Mouse (Mus musculus) left cerebral cortex, adult 6 months (tissue): ENCODE data around the gene Fam120c. TPM values are rescaled to one million over a fixed set of nuclear protein-coding genes. Genes with fewer than 3 reads are reported as not detected.

Source experiments
- long read RNA-seq, 2 experiments: library from polyadenylated mRNA; unstranded; transcript quantifications; one replicate each; pipeline ENCODE4 v2.0.0; 2019 to 2020
- polyA plus RNA-seq: library from polyadenylated mRNA; unstranded; fragments of <200 nt; fragmentation: Nextera tagmentation; gene quantifications from 2 replicates; pipeline ENCODE4 v1.2.3, GENCODE M21; 2021

Fam120c gene
- 10.5 and 16.1 TPM in 2 replicates for polyA plus RNA-seq
- long read RNA-seq, experiment 1, partial matches to known transcripts = 24 of 28 reads
- long read RNA-seq, experiment 1, other reads (novel, unspliced or antisense) = 4 of 28 reads
- long read RNA-seq, experiment 2, partial matches to known transcripts = 11 of 12 reads
- long read RNA-seq, experiment 2, other reads (novel, unspliced or antisense) = 1 of 12 reads

DNA sequence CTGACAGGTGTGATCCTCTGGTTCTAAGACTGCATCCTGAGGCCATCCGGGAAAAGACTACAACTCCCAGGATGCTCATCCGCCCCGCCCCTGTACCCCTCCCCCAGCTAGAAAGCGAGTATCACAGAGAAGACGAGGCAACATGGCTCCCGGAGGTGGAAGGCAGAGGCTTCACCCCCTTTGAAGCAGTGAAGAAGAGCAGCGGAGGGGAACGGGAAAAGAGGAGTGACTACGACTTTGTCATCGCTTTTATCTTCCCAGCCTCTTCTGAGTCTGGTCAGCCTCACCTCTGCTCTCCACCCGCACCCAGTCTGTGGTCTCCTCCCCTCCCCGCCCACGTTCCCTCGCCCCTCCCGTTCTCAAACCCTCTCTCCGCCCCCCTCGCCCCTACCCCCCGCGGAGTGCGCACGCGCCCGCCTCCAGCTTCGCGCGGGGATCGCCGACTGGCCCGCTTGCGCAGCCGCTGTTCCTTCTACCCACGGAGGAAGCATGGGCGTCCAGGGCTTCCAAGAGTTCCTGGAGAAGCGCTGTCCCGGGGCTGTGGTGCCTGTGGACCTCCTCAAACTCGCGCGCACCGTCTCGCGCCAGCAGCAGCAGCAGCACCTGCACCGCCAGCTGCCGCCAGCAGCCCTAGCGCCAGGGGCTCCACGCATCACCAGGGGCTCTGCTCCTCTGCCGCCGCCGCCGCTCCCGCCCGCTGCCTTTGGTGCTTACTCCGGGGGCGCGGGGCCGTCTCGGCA is at the start of gene Fam120c:
Gene Fam120c, plus strand, starts transcription at position 415 of the 740 bp plus-strand sequence.

DNA sequence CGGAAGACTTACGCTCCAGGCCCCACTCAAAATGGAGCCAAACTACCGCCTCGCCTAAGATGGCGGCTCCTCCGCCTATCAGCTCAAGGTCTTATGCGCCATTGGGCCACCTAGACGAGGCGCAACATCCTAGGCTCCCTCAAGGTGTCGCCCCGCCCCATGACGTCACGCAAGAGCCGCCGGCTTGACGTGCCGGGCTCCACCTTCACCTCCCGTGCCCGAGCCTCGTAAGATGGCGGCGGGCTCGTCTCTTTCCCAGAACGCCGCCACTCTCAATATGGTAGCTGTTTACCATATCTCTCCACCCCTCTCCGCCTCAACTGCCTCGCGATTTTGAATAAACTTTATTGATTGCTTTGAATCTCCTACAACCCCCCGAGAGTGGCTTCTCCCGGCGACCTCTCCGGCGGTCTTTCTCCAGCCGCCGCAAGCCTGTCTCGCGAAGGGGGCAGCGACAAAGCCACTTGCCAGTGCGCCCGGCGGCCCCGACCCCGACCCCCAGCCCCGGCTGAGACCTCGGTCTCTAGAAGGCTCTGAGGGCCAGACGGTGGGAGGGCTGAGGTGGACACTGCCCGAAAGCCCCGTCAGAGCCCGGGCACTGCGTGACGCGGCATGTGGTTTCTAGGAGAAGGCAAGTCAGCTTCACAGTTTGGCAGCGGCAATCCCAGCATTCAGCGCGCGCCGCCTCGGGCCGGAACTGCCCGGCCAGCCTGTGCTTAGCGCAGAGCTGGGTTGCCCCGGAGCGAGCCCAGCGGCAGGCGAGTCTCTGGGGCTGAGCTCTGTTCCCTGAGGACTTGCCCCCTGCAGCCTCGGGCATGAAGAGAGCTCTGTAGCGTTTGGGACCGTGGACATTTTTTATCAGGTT is 176.7 kb downstream of the Fam120c start, which contains the start of gene Phf8:
Gene Phf8, plus strand, starts transcription at position 215 of the 865 bp plus-strand sequence.

Other genes starting within 250 kb of the Fam120c start
- gene Tsr2, start 247.6 kb upstream of the Fam120c start, polyA plus RNA-seq = 34.2 and 41.9 TPM in 2 replicates
- 4.4 and 6.6 TPM in 2 replicates for gene Wnk3, start 146.1 kb upstream of the Fam120c start, polyA plus RNA-seq
- 3.7 and 4.1 TPM in 2 replicates for gene Phf8, start 176.5 kb downstream of the Fam120c start, polyA plus RNA-seq